Mouse (Mus musculus) monocyte, adult 2 months (primary cell): ENCODE results near the gene Arhgap23.

Source experiments
- DNase-seq, 2 experiments: peaks; one replicate each; pipeline ENCODE4 v3.0.0; 2022; ENCODE audit warnings: low spot score in 2 of 2, low read depth in 1 of 2

Gene Arhgap23

GRCm38 (mm10) chr11:97404761-97405190 is 10.6 kb upstream of the Arhgap23 start:
- DNase-seq, result no peak

DNA sequence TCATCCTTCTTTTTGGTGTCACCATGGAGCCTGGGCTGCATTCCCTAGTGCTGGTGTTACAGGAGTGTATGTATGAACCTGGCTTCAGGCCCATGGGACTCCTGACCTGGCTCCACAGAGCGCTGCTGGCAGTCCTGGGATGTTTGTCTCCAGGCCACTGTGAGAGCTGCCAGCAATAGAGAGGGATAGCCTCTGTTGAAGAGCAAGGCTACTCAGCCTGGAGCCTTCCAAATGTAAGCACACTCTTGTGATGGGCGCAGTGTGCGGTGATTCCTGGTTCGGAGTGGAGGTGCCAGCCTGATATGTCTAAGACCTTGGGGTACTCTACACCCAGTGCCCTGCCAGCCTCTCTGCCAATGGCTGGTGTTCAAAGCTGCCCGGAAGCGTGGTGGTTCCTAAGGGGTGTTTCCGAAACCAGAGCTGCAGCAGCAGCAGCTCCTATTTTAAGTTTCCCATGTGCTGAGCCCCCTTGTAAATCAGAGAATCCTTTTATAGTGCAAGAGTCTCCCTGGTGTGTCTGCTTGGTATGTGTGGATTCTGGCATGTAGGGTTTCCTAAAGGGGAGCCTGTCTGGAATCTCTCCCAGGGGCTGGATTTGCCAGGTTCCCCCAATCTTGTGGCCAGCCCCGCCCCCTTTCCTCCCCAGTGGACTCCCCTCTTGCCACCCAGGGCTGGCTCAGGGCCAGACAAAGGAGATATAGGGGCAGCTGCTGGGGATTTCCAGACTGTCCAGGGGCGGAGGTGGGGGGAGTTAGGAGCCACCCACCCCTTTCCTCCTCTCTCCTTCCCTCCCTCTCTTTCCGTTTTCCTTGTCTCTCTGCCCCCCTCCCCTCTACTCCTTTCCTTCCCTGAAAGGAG is 9.0 kb upstream of the Arhgap23 start:
- no peak for DNase-seq

GRCm38 (mm10) chr11:97407456-97407855 is 7.9 kb upstream of the Arhgap23 start:
- DNase-seq, result no peak

- peak in 1 of 2 experiments; percentile 64 for DNase-seq
Measured at GRCm38 (mm10) chr11:97408171-97408570, 7.2 kb upstream of the Arhgap23 start.

DNA sequence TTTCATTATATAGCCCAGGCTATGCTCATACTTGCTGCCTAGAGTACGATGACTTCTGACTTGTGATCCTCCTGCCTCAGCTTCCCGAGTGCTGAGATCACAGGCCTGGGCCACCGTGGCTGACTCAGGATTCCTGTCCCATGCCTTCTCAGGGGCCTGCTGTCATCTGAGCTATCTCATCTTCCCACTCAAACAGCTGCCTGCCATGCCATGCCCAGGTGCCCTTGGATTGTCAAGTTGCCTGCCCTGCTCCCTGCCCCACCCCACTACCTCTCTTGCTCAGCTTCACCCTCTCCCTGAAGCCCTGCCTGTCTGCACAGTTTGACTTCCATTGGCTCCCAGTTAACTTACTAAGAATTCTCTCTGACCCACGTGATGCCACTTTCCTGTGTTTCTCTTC is 4.4 kb upstream of the Arhgap23 start:
- DNase-seq, result no peak

DNA sequence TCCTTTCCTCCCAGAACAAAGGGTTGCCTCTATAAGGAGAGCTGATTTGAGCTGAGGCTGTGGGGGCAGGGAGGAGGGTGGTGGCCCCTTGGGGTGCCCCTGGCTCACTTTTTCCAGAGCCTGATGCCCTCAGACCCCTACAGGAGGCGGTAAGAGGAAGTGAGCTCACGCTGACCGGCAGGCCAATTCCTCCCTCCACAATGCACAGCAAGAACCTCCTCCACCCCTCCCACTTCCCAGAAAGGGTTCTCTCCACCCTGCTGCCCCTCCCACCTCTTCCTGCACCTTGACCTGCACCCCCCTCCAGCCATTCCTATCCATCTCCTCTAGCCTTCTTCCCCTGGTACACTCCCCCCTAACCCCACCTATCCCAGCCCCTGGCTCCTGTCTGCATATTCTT is 3.2 kb upstream of the Arhgap23 start:
- no peak for DNase-seq

DNA sequence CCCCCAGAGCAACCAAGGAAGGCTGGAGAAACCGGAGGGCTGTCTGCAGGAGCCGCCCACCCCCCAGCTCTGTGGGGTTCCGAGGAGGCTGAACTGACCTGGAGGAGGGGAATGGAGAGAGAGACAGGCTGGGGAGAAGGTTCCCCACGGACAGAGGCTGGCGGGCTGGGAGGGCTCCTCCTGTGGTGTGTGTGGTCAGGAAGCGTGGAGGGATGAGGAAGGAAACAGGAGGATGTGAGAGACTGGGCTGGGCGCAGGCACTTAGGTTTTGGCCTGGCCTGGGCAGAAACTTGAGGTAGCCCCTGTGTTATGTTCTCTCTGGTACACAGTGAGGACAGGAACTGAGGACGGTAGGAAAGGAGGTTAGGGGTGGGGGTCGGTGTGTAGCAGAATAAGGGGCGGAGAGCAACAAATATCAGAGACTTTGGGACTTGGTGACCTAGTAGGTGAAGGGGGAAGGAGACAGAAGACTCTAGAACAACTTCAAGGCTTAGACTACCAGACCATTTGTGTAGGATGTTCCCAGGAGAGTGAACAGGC is 2.5 kb upstream of the Arhgap23 start:
- no peak for DNase-seq

DNA sequence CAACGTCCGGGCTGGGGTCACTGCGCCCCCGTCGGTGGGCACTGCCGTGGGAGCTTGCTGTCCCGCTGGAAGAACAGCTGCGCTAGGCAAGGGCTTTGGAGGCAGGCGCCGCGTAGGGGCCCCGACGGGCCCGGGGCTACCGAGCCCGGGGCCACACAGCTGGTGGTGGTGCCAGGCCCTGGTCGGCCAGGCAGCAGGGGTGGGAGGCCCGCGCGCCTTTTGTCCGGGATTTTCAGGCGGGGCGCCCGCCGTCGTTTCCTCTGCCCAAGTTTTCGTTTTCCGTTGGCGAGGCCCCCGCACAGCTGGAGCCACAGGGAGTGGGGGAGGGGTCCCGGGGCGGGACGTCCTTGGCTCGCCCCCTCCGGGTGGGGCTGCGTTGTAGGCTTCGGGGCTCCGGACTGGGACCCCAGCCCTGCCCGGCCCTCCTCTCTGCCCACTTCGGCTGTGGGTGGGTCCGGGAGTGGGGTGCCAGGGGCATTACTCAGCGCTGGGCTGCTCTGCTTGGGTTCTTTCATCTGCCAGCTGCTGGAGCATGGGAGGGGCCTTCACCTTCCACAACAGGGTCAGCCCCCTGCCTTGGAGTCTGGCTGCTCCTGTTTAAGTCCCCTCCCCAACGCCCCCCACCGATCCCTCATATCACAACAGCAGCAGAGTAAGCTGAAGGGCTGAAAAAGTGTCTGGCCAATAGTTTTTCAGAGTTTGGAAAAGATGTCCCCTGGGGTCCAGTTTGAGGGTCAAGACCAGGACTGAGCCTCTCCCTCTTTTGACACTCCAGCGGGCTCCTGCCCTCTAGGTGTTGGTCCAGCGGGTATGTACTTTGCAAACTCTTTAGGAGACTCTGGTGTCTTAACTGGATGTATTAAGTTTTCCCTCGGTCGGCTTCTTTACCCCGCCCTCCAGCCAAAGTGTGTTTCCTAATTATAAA is 641 bp downstream of the Arhgap23 start:
- DNase-seq, result no peak

DNA sequence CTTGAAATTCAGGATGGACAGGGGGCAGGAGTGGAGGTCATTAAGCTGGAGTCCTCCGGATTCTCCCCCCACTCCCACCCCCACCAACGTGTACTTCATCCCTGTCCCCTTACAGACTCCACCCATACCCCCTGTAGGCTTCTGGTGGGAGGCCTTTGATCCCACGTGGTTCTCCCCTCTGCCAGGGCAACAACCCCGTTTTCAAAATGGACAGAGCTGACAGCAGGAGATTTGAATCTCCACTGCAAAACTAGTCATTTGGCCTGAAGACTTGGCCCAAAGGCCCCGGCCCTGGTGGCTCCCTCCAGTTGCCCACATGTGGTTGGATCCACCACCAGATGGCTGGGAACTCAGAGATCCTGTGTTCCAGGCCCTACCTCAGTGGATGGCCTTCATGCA is 1.3 kb downstream of the Arhgap23 start:
- no peak for DNase-seq

DNA sequence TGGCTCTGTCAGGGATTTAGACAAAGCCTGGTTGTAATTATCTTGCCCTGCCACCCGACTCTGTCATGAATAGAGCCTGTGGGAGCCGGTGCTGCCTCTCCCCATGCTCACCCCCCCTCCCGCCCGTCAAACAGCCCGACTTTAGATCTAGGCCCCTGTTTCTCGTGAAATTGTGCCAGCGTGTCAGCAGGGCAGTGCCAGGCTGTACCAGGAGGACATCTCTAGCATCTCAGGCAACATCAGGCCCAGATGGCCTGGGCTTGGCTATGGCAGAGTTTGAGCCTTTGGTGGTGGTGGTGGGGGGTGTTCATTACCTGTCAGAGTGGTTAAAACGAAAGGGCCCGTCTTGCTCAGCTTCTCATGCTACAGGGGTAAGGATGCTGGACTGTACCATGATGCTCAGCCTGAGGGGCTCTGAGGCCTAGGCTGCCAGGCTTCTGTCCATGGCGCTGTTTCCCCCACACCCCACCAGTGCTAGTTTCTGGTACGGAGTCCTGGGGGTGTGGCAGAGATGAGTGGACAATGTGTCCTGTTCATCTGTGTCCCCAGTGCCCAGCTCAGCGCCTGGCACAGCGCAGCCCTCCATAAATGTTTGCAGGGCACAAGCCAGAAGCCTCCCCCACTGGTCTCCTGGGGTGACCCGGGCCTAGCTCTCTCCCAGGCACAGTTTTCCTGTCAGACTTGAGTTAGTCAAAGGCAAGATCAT is 3.7 kb downstream of the Arhgap23 start:
- DNase-seq, result no peak

DNA sequence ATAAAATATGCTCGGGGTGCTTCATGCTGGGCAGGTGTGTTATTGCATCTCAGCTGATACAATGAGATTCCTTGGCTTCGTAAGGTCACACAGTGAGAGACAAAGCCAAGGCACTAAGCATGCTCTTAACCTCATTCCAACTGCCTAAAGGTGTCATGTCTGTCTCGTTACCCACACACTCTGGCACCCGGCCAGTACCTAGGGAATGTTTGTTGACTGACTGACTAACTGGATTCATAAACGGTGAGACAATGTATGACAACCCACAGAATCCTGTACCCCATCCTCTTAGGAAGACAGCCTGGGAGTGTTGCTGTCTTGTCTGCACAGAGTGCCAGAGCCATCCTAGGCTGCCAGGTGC is 4.2 kb downstream of the Arhgap23 start:
- DNase-seq, result no peak

GRCm38 (mm10) chr11:97422507-97422906 is 7.2 kb downstream of the Arhgap23 start:
- no peak for DNase-seq

DNA sequence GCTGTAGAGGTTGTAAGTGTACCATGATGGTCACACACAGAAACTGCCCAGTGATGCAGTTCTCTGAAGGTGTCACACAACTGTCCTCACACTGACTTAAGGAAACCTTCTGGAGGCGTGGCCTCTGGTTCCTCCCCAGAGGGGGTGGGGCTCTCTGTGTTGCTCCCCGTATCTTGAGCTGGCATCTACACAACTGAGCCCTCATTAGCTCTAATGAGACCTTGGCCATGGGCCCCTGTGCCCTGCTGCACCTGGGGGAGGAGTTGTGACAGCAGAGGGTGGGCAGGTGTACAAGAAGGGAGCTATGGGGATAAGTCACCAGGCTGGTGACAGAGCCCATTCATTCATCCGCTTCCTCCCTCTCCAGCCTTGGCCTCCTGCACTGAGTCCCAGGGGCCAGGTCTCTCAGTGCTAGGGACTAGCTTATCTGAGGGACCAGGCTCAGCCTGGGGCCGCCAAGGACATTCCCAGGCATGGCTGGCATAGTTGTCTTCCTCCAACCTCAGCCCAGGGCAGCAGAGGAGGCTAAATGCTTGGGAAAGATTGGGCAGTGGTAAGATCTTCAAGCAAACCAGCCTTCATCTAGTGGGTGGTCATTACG is 8.9 kb downstream of the Arhgap23 start:
- DNase-seq, result no peak

DNA sequence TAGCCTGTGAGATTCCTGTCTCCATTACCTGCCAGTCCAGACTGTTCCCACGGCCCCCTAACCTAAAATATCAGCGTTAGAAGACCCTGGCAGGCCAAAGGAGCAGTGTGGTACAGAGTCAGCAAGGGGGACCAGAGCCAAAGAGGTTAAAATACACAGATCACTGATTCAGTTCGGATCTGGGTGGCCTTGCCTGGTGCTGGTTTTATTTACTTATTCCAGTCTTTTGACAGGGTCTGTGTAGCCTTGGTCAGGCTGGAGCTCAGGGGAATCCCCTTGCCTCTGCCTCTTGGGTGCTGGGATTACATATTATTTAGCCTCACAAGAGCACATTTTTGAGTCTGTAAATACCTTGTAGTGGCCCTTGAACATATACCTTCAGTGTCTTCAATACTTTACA is 9.5 kb downstream of the Arhgap23 start:
- DNase-seq, result no peak

DNA sequence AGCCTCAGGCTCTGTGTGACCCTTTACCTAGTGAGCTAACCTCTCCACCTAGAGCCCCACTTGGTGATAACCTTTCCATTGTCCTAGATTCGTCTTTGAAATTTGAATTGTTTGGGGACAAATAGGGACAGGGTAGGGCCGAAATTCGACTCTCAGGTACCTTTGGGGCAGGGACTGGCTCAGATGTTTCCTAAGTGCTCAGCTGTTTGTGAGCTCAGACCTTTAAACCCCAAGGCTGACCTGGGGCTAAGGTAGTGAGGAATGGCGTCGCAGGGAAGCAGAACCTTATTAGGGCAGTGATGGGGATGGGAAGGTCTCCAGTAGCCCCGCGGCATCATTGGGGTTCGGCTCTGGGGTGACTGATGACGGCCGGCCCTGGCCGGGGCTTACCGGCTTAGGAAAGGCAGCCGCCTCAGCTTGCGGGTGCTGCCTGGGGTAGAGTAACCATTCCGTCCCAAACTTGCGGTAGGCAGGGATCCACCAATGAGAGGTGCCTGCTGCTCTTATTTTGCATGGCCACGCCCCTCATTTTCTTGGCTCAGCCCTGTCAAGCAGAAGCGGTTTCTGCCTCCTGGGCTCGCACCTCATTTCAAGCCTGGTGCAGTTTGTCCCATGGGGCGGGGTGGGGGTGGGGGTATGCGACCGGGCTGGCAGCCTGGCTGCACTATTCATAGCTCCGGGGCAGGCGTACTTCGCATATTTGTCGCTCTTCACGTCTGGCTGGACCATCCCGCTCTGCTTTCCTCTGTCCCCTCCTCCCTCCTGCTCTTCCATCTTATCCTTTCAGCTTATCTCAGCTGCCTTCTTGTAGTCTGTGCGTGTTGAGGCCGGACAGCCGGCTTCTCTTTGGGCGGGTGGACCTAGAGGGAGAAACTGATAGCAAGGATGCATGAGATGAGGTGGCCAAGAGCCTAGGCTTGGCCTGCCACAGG is 12.7 kb downstream of the Arhgap23 start:
- DNase-seq, result no peak

DNA sequence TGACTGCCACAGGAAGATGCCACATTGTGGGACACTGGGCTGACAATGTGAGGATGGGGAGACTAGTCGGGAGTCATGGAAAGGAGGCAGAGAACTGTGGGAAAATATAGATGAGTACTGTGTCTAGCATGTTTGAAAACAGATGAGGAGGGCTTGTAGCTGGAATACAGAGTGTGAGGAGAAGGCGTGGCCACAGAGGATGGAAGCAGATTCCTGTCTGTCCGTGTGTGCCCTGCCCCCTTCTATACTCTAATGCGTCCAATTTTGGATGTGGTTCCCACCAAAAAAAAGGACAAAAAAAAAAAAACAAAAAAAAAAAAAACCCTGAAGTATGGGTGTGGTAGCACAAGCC is 13.4 kb downstream of the Arhgap23 start:
- DNase-seq, result no peak

- no peak for DNase-seq
Measured at GRCm38 (mm10) chr11:97429615-97430014, 14.3 kb downstream of the Arhgap23 start.

- DNase-seq, result no peak
Measured at GRCm38 (mm10) chr11:97432015-97432414, 16.7 kb downstream of the Arhgap23 start.

DNA sequence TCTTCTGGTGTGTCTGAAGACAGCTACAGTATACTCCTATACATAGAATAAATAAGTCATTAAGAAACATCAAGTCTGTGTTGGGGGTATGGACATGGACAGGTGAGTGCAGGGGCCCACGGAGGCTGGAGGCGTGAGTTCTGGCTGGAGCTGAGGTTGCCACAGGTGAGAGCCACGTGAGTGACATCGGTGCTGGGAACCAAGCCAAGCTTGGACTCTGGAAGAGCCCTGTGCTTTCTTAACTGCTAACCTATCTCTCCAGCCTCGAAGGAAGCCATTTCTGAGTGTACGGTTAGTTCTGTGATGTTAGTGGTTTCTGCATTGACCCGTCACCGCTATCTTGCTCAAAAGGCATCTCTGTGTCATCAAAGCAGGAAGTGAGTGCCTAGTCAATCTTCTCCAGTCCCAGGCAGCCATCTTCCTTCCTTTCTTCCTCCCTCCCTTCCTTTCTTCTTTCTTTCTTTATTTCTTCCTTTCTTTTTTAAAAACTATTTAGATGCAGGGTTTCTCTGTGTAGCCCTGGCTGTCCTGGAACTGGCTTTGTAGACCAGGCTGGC is 17.7 kb downstream of the Arhgap23 start:
- no peak for DNase-seq

GRCm38 (mm10) chr11:97434121-97434520 is 18.8 kb downstream of the Arhgap23 start:
- no peak for DNase-seq
